22 mouse cellular contexts compared by ENCODE assay signal in genomic region chr15:98023137-98023536, GRCm38 (mm10). TPM values are rescaled to one million over a fixed set of nuclear protein-coding genes. Genes with fewer than 3 reads are reported as not detected.
A peak's percentile ranks its signal among the peaks of the same experiment; 100 is the strongest.
DNase-seq lines count a peak whose midpoint lies in the region; ATAC-seq and TF ChIP-seq lines count a peak whose summit lies in the region.
"Had no signal": no experiment of that assay in that cellular context is flagged by ENCODE, and none has a peak within 500 bp of the region (broad histone marks: within the 10 kb centered on the region; RNA-seq: fewer than 3 reads in every experiment).

No protein-coding gene starts in this region.

- H3K27me3 ChIP-seq in liver, postnatal 0 days (ENCODE audit: insufficient read depth, low read length) = peaks cover 11% of the 10 kb centered on the region; the same call in 1 of the 2 replicates
- peaks cover 8% of the 10 kb centered on the region; the same call in 1 of the 2 replicates for H3K27me3 ChIP-seq in liver, embryonic 11.5 days (replicated peaks; ENCODE audit: control insufficient read depth, insufficient read depth, low read length)
- H3K27me3 ChIP-seq in kidney, postnatal 0 days (ENCODE audit: insufficient read depth, low read length) = no peaks in the 10 kb centered on the region
- H3K27me3 ChIP-seq: hindbrain, embryonic 15.5 days; limb, embryonic 12.5 days; neural tube, embryonic 13.5 days had no signal

- 49% methylated on average over 3 of the region's 3 CpGs for WGBS in liver, postnatal 0 days (ENCODE audit: insufficient replicate concordance)
- 58% methylated on average over 3 of the region's 3 CpGs for WGBS in liver, embryonic 11.5 days
- WGBS in kidney, postnatal 0 days = 39% methylated on average over 3 of the region's 3 CpGs

- no peak overlapping the region for H3K4me3 ChIP-seq in liver, postnatal 0 days (ENCODE audit: low read depth, low read length)
- no peak overlapping the region for H3K4me3 ChIP-seq in liver, embryonic 11.5 days (ENCODE audit: low read depth, low read length)
- H3K4me3 ChIP-seq in kidney, postnatal 0 days (replicated peaks; ENCODE audit: low read depth, low read length) = no peak overlapping the region
- H3K4me3 ChIP-seq: heart, embryonic 12.5 days; hindbrain, embryonic 15.5 days; limb, embryonic 12.5 days; liver, embryonic 13.5 days; lung, embryonic 15.5 days; neural tube, embryonic 13.5 days had no signal

- 0 out of 2 replicates have a peak, but pooled peaks have one; percentile 35 for ATAC-seq in liver, postnatal 0 days
- ATAC-seq in liver, embryonic 11.5 days (replicated peaks; ENCODE audit: low FRiP score) = no peak
- ATAC-seq in kidney, postnatal 0 days (replicated peaks; ENCODE audit: low FRiP score, low read depth) = peak; percentile 57; the same call in 1 of the 2 replicates
- ATAC-seq: forebrain, postnatal 0 days had no signal

- peak; percentile 39 for DNase-seq in embryo, embryonic 10 days (ENCODE audit: low spot score)
- DNase-seq in embryo, embryonic 9.5 days (ENCODE audit: extremely low spot score) = no peak
- DNase-seq in liver, postnatal 0 days = no peak
- no peak for DNase-seq in liver, embryonic 11.5 days (ENCODE audit: low spot score)
- DNase-seq in kidney, postnatal 0 days (ENCODE audit: low spot score) = no peak
- peak; percentile 59 for DNase-seq in yolk sac, embryonic 10.5 days (ENCODE audit: low spot score)
- no peak for DNase-seq in lung, postnatal 10 days
- no peak for DNase-seq in heart, postnatal 10 days
- DNase-seq: adrenal gland, postnatal 36 days; cerebellum, adult 2 months; forebrain, postnatal 0 days; liver, embryonic 13.5 days; right cerebral cortex, postnatal 14 days; thymus, postnatal 4 days had no signal

- no peak overlapping the region for H3K27ac ChIP-seq in liver, postnatal 0 days (ENCODE audit: low read depth)
- no peak overlapping the region for H3K27ac ChIP-seq in liver, embryonic 11.5 days (ENCODE audit: low read depth, low read length)
- H3K27ac ChIP-seq in kidney, postnatal 0 days = no peak overlapping the region
- H3K27ac ChIP-seq: hindbrain, embryonic 15.5 days; limb, embryonic 12.5 days; liver, embryonic 13.5 days; lung, embryonic 15.5 days; macrophage; neural tube, embryonic 13.5 days had no signal

- intact Hi-C loops in heart, postnatal 10 days (cut with DNase I) = no loop called here

- TF ChIP-seq EP300 in liver, postnatal 0 days (IDR thresholded peaks at IDR 0.05; ENCODE audit: low read depth) = no peak

- H3K9ac ChIP-seq in liver, postnatal 0 days (replicated peaks) = no peak overlapping the region
- no peak overlapping the region for H3K9ac ChIP-seq in liver, embryonic 11.5 days (ENCODE audit: low read depth, low read length)
- no peak overlapping the region for H3K9ac ChIP-seq in kidney, postnatal 0 days (ENCODE audit: low read depth, low read length)
- H3K9ac ChIP-seq: forebrain, postnatal 0 days; heart, embryonic 12.5 days; hindbrain, embryonic 15.5 days; limb, embryonic 12.5 days; liver, embryonic 13.5 days; lung, embryonic 15.5 days; neural tube, embryonic 13.5 days had no signal

- H3K36me3 ChIP-seq in liver, postnatal 0 days (replicated peaks; ENCODE audit: insufficient read depth, low read length) = no peaks in the 10 kb centered on the region
- H3K36me3 ChIP-seq in liver, embryonic 11.5 days (ENCODE audit: control insufficient read depth, insufficient read depth, low read length) = no peaks in the 10 kb centered on the region
- H3K36me3 ChIP-seq in kidney, postnatal 0 days (ENCODE audit: insufficient read depth, low read length) = no peaks in the 10 kb centered on the region
- H3K36me3 ChIP-seq: G1E; heart, embryonic 12.5 days; hindbrain, embryonic 15.5 days; limb, embryonic 12.5 days; liver, embryonic 13.5 days; lung, embryonic 15.5 days; neural tube, embryonic 13.5 days had no signal

- TF ChIP-seq CTCF in liver, postnatal 0 days (IDR thresholded peaks at IDR 0.05; ENCODE audit: low read depth) = no peak
- TF ChIP-seq CTCF in kidney, postnatal 0 days (IDR thresholded peaks at IDR 0.05; ENCODE audit: low read depth) = no peak

- no peaks in the 10 kb centered on the region for H3K9me3 ChIP-seq in liver, postnatal 0 days (ENCODE audit: low read length)
- no peaks in the 10 kb centered on the region for H3K9me3 ChIP-seq in liver, embryonic 11.5 days (ENCODE audit: control insufficient read depth, low read length)
- no peaks in the 10 kb centered on the region for H3K9me3 ChIP-seq in kidney, postnatal 0 days (replicated peaks; ENCODE audit: low read length)
- H3K9me3 ChIP-seq: G1E; heart, embryonic 12.5 days; hindbrain, embryonic 15.5 days; limb, embryonic 12.5 days; liver, embryonic 13.5 days; lung, embryonic 15.5 days; neural tube, embryonic 13.5 days had no signal

- H3K4me2 ChIP-seq in liver, postnatal 0 days (ENCODE audit: low read depth, low read length) = no peak overlapping the region
- no peak overlapping the region for H3K4me2 ChIP-seq in liver, embryonic 11.5 days
- H3K4me2 ChIP-seq in kidney, postnatal 0 days (ENCODE audit: low read length) = no peak overlapping the region
- H3K4me2 ChIP-seq: heart, embryonic 12.5 days; hindbrain, embryonic 15.5 days; limb, embryonic 12.5 days; liver, embryonic 13.5 days; lung, embryonic 15.5 days; midbrain, embryonic 11.5 days; neural tube, embryonic 13.5 days had no signal

- no peaks in the 10 kb centered on the region; the same call in 1 of the 2 replicates for H3K4me1 ChIP-seq in liver, postnatal 0 days (ENCODE audit: insufficient read depth)
- peaks cover 2% of the 10 kb centered on the region; the same call in 1 of the 2 replicates for H3K4me1 ChIP-seq in liver, embryonic 11.5 days (replicated peaks; ENCODE audit: control insufficient read depth, insufficient read depth, low read length)
- peaks cover 10% of the 10 kb centered on the region for H3K4me1 ChIP-seq in kidney, postnatal 0 days (replicated peaks; ENCODE audit: insufficient read depth, low read length)
- H3K4me1 ChIP-seq: liver, embryonic 13.5 days had no signal

RNA-seq across cellular contexts. Expression of gene Col2a1, which starts 18.6 kb away (rescaled TPM):
- 0.12 TPM in 1 of 2 replicates, not detected in the other for polyA plus RNA-seq in liver, postnatal 0 days (2015; fragmentation: Nextera tagmentation; extraction: Ambion mirVana)
- 6.5 and 7.0 TPM in 2 replicates for polyA plus RNA-seq in liver, embryonic 11.5 days (2014; fragmentation: Nextera tagmentation; extraction: Ambion mirVana)
- polyA plus RNA-seq in kidney, postnatal 0 days (2015; fragmentation: Nextera tagmentation; extraction: Ambion mirVana) = 14.8 and 16.4 TPM in 2 replicates
- under 1 TPM; 0.62 to 0.84 TPM for total RNA-seq in heart, postnatal 10 days (2021)
- total RNA-seq: adrenal gland, postnatal 36 days had no signal
- polyA plus RNA-seq: G1E, macrophage had no signal

RNA-seq across cellular contexts. Expression of gene Tmem106c, which starts 59.1 kb away (rescaled TPM):
- 16.1 and 16.4 TPM in 2 replicates for polyA plus RNA-seq in liver, postnatal 0 days (2015; fragmentation: Nextera tagmentation; extraction: Ambion mirVana)
- polyA plus RNA-seq in liver, embryonic 11.5 days (2014; fragmentation: Nextera tagmentation; extraction: Ambion mirVana) = 25.7 and 28.0 TPM in 2 replicates
- 55.0 and 58.3 TPM in 2 replicates for polyA plus RNA-seq in kidney, postnatal 0 days (2015; fragmentation: Nextera tagmentation; extraction: Ambion mirVana)
- total RNA-seq in heart, postnatal 10 days (2021) = 10 to 100 TPM; 16.6 to 20.9 TPM

Comparison
In these comparisons a context has a peak if more than half of its experiments do, and no peak if none do; other contexts are left out.
1. DNase-seq: peak in embryo, embryonic 10 days (single experiment) and yolk sac, embryonic 10.5 days (single experiment); none in embryo, embryonic 9.5 days (single experiment), liver, postnatal 0 days (single experiment), liver, embryonic 11.5 days (single experiment), kidney, postnatal 0 days (single experiment), lung, postnatal 10 days (single experiment) and heart, postnatal 10 days (0 of 2).